Mouse (Mus musculus): ENCODE measurements around the gene Fam187a.

Gene Fam187a

GRCm38 (mm10) chr11:102884616-102885219, at the start of gene Fam187a:
Gene Fam187a (plus strand): TSS chr11:102885169.
- DNase-seq (ENCODE audit: low read depth, low spot score), result no peak
- no peaks in the 10 kb centered on the region for H3K36me3 ChIP-seq (ENCODE audit: control insufficient read depth, insufficient read depth, low read length, poor library complexity, severe bottlenecking)
- H3K27me3 ChIP-seq (ENCODE audit: control insufficient read depth, insufficient read depth, low read length, poor library complexity, severe bottlenecking), result no peaks in the 10 kb centered on the region

GRCm38 (mm10) chr11:102835549-102835948, 49.4 kb upstream of the Fam187a start, which contains the start of gene Higd1b:
Gene Higd1b (plus strand): TSS chr11:102835849.
- no peaks in the 10 kb centered on the region for H3K27me3 ChIP-seq (ENCODE audit: control insufficient read depth, insufficient read depth, low read length, poor library complexity, severe bottlenecking)
- peaks cover 5% of the 10 kb centered on the region for H3K36me3 ChIP-seq (ENCODE audit: control insufficient read depth, insufficient read depth, low read length, poor library complexity, severe bottlenecking)

GRCm38 (mm10) chr11:102836146-102836545, 48.8 kb upstream of the Fam187a start:
- no peaks in the 10 kb centered on the region for H3K27me3 ChIP-seq (ENCODE audit: control insufficient read depth, insufficient read depth, low read length, poor library complexity, severe bottlenecking)
- DNase-seq (ENCODE audit: low read depth, low spot score), result no peak
- peaks cover 5% of the 10 kb centered on the region for H3K36me3 ChIP-seq (ENCODE audit: control insufficient read depth, insufficient read depth, low read length, poor library complexity, severe bottlenecking)

More at GRCm38 (mm10) chr11:102835549-102835948, 49.4 kb upstream of the Fam187a start, which contains the start of gene Higd1b:
- DNase-seq (ENCODE audit: low read depth, low spot score), result no peak

GRCm38 (mm10) chr11:102837385-102837784, 47.6 kb upstream of the Fam187a start:
- no peak for DNase-seq (ENCODE audit: low read depth, low spot score)
- H3K36me3 ChIP-seq (ENCODE audit: control insufficient read depth, insufficient read depth, low read length, poor library complexity, severe bottlenecking), result peaks cover 7% of the 10 kb centered on the region
- no peaks in the 10 kb centered on the region for H3K27me3 ChIP-seq (ENCODE audit: control insufficient read depth, insufficient read depth, low read length, poor library complexity, severe bottlenecking)

GRCm38 (mm10) chr11:102838126-102838525, 46.8 kb upstream of the Fam187a start:
- Histone ChIP-seq H3K27me3 (ENCODE audit: control insufficient read depth, insufficient read depth, low read length, poor library complexity, severe bottlenecking) (no peaks in the 10 kb centered on the region), H3K36me3 (ENCODE audit: control insufficient read depth, insufficient read depth, low read length, poor library complexity, severe bottlenecking) (peaks cover 7% of the 10 kb centered on the region)
- no peak for DNase-seq (ENCODE audit: low read depth, low spot score)

GRCm38 (mm10) chr11:102838616-102839150, 46.3 kb upstream of the Fam187a start:
- no peak for DNase-seq (ENCODE audit: low read depth, low spot score)
- Histone ChIP-seq H3K36me3 (ENCODE audit: control insufficient read depth, insufficient read depth, low read length, poor library complexity, severe bottlenecking) (peaks cover 7% of the 10 kb centered on the region), H3K27me3 (ENCODE audit: control insufficient read depth, insufficient read depth, low read length, poor library complexity, severe bottlenecking) (no peaks in the 10 kb centered on the region)

- DNase-seq (ENCODE audit: low read depth, low spot score), result no peak
- H3K36me3 ChIP-seq (ENCODE audit: control insufficient read depth, insufficient read depth, low read length, poor library complexity, severe bottlenecking), result peaks cover 27% of the 10 kb centered on the region
- H3K27me3 ChIP-seq (ENCODE audit: control insufficient read depth, insufficient read depth, low read length, poor library complexity, severe bottlenecking), result no peaks in the 10 kb centered on the region
Measured at GRCm38 (mm10) chr11:102845926-102846325, 39.0 kb upstream of the Fam187a start.

GRCm38 (mm10) chr11:102851883-102852282, 33.1 kb upstream of the Fam187a start:
- H3K27me3 ChIP-seq (ENCODE audit: control insufficient read depth, insufficient read depth, low read length, poor library complexity, severe bottlenecking), result no peaks in the 10 kb centered on the region
- DNase-seq (ENCODE audit: low read depth, low spot score), result peak; percentile 37
- H3K36me3 ChIP-seq (ENCODE audit: control insufficient read depth, insufficient read depth, low read length, poor library complexity, severe bottlenecking), result peaks cover 29% of the 10 kb centered on the region

GRCm38 (mm10) chr11:102853760-102854159, 31.2 kb upstream of the Fam187a start:
- Histone ChIP-seq H3K27me3 (ENCODE audit: control insufficient read depth, insufficient read depth, low read length, poor library complexity, severe bottlenecking) (no peaks in the 10 kb centered on the region), H3K36me3 (ENCODE audit: control insufficient read depth, insufficient read depth, low read length, poor library complexity, severe bottlenecking) (peaks cover 19% of the 10 kb centered on the region)
- peak; percentile 11 for DNase-seq (ENCODE audit: low read depth, low spot score)

GRCm38 (mm10) chr11:102855941-102856340, 29.0 kb upstream of the Fam187a start:
- DNase-seq (ENCODE audit: low read depth, low spot score), result no peak
- Histone ChIP-seq H3K27me3 (ENCODE audit: control insufficient read depth, insufficient read depth, low read length, poor library complexity, severe bottlenecking) (no peaks in the 10 kb centered on the region), H3K36me3 (ENCODE audit: control insufficient read depth, insufficient read depth, low read length, poor library complexity, severe bottlenecking) (peaks cover 20% of the 10 kb centered on the region)

- peaks cover 12% of the 10 kb centered on the region for H3K36me3 ChIP-seq (ENCODE audit: control insufficient read depth, insufficient read depth, low read length, poor library complexity, severe bottlenecking)
- DNase-seq (ENCODE audit: low read depth, low spot score), result no peak
Measured at GRCm38 (mm10) chr11:102858951-102859350, 26.0 kb upstream of the Fam187a start.

GRCm38 (mm10) chr11:102859933-102860332, 25.0 kb upstream of the Fam187a start:
- Histone ChIP-seq H3K27me3 (ENCODE audit: control insufficient read depth, insufficient read depth, low read length, poor library complexity, severe bottlenecking) (no peaks in the 10 kb centered on the region), H3K36me3 (ENCODE audit: control insufficient read depth, insufficient read depth, low read length, poor library complexity, severe bottlenecking) (peaks cover 6% of the 10 kb centered on the region)
- DNase-seq (ENCODE audit: low read depth, low spot score), result no peak

More at GRCm38 (mm10) chr11:102858951-102859350, 26.0 kb upstream of the Fam187a start:
- H3K27me3 ChIP-seq (ENCODE audit: control insufficient read depth, insufficient read depth, low read length, poor library complexity, severe bottlenecking), result no peaks in the 10 kb centered on the region

- peak; percentile 63 for DNase-seq (ENCODE audit: low read depth, low spot score)
- H3K36me3 ChIP-seq (ENCODE audit: control insufficient read depth, insufficient read depth, low read length, poor library complexity, severe bottlenecking), result peaks cover 18% of the 10 kb centered on the region
- H3K27me3 ChIP-seq (ENCODE audit: control insufficient read depth, insufficient read depth, low read length, poor library complexity, severe bottlenecking), result no peaks in the 10 kb centered on the region
Measured at GRCm38 (mm10) chr11:102864272-102864671, 20.7 kb upstream of the Fam187a start.

GRCm38 (mm10) chr11:102874801-102875334, 10.1 kb upstream of the Fam187a start:
- no peaks in the 10 kb centered on the region for H3K27me3 ChIP-seq (ENCODE audit: control insufficient read depth, insufficient read depth, low read length, poor library complexity, severe bottlenecking)
- no peak for DNase-seq (ENCODE audit: low read depth, low spot score)
- H3K36me3 ChIP-seq (ENCODE audit: control insufficient read depth, insufficient read depth, low read length, poor library complexity, severe bottlenecking), result no peaks in the 10 kb centered on the region; the same call in 1 of the 2 replicates

- Histone ChIP-seq H3K27me3 (ENCODE audit: control insufficient read depth, insufficient read depth, low read length, poor library complexity, severe bottlenecking) (no peaks in the 10 kb centered on the region), H3K36me3 (ENCODE audit: control insufficient read depth, insufficient read depth, low read length, poor library complexity, severe bottlenecking) (no peaks in the 10 kb centered on the region)
- no peak for DNase-seq (ENCODE audit: low read depth, low spot score)
Measured at GRCm38 (mm10) chr11:102879558-102879957, 5.4 kb upstream of the Fam187a start.

All from splenic B cell, adult 2 months (primary cell).